Mouse (Mus musculus) forebrain, embryonic 12.5 days (tissue): Measurements from ENCODE around the gene Samd14. TPM values are rescaled to one million over a fixed set of nuclear protein-coding genes. Genes with fewer than 3 reads are reported as not detected.
"Not testable (repeated sequence)": the region's sequence is repeated elsewhere in the genome, so short reads cannot be mapped to it uniquely, and the experiment has no call there.

Source experiments
- ATAC-seq: fragments of 200-750 bp; cut with Nextera tagmentation; 2 replicates; pipeline ENCODE4 v1.8.0; 2017; ENCODE audit warnings: moderate TSS enrichment; ENCODE audit not compliant: low FRiP score
- H3K27ac ChIP-seq: fragments of 300-500 bp; sonication (generic); 2 replicates; pipeline ENCODE4 v1.5.1; 2016; ENCODE audit warnings: mild to moderate bottlenecking
- H3K27me3 ChIP-seq: fragments of 300-500 bp; sonication (generic); 2 replicates; pipeline ENCODE4 v1.6.1; 2016; ENCODE audit warnings: mild to moderate bottlenecking
- H3K36me3 ChIP-seq: fragments of 300-500 bp; sonication (generic); replicated peaks from 2 replicates; pipeline ENCODE4 v1.6.1; 2016; ENCODE audit warnings: mild to moderate bottlenecking
- H3K4me1 ChIP-seq: fragments of 300-500 bp; sonication (generic); 2 replicates; pipeline ENCODE4 v1.6.1; 2016
- H3K4me2 ChIP-seq: fragments of 300-500 bp; sonication (generic); 2 replicates; pipeline ENCODE4 v1.6.1; 2016; ENCODE audit warnings: mild to moderate bottlenecking, moderate library complexity
- H3K4me3 ChIP-seq: fragments of 300-500 bp; sonication (generic); replicated peaks from 2 replicates; pipeline ENCODE4 v1.5.1; 2016; ENCODE audit warnings: mild to moderate bottlenecking
- H3K9ac ChIP-seq: fragments of 300-500 bp; sonication (generic); 2 replicates; pipeline ENCODE4 v1.6.1; 2016; ENCODE audit warnings: mild to moderate bottlenecking
- H3K9me3 ChIP-seq: fragments of 300-500 bp; sonication (generic); 2 replicates; pipeline ENCODE4 v1.6.1; 2016
- WGBS: fragments of 180-500 bp; shearing (Covaris S2); methylation state at CpG from one replicate; pipeline ENCODE4 v1.1.7; 2016; 5-methylcytosine and 5-hydroxymethylcytosine counted together
- polyA plus RNA-seq: library from polyadenylated mRNA; unstranded; fragments of >200 nt; fragmentation: Nextera tagmentation; extraction: Ambion mirVana; gene quantifications from 2 replicates; pipeline ENCODE4 v1.2.1, GENCODE M21; 2016

The Samd14 gene
- polyA plus RNA-seq, 1 experiment from 2014 or later = 80.5 TPM

DNA sequence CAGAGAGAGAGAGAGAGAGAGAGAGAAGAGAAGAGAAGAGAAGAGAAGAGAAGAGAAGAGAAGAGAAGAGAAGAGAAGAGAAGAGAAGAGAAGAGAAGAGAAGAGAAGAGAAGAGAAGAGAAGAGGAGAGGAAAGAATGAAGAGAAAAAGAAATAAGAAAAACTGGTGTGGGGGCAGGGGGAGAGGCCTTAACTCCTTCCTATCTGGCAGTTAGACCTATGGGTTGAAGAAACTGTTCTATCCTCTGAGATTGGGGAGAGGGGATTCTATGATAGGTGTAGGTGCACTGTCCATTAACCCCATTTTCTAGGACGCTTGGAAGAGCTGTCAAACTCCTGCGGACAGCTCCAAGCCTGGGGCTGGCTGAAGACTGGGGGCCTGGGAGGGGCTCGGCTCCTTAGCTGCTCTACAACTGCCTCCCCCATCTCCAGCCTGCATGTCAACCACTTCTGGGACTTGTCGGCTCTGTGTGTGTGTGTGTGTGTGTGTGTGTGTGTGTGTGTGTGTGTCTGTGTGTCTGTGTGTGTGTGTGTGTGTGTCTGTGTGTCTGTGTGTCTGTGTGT is 1.2 kb downstream of the Samd14 start:
- not testable (repeated sequence) for ATAC-seq
- 12% methylated on average over 3 of the region's 4 CpGs for WGBS

DNA sequence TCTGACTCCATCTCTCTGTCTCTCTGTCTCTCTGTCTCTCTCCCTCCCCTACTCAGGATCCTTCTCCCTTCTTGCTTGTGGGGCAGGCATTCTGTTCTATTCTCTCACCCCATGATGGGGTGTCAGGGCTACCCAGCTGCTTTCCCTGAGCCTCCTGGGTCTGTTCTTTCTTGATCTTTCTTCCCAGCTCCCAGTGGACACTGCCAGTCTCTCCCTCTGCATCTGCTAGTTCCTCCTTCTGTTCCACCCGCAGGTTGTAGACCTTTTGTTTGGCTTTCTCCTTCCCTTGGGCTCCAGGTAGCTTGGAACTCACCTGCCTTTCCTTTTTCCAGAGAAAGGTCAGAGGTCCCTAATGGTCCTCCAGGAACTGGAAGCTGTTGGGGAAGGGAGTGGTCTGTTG is 1.7 kb downstream of the Samd14 start:
- no peak for ATAC-seq
- Histone ChIP-seq H3K9me3 (no peaks in the 10 kb centered on the region), H3K27ac (peak overlapping the region; percentile 51), H3K4me3 (peak overlapping the region; percentile 82), H3K4me1 (peaks cover 75% of the 10 kb centered on the region), H3K9ac (peak overlapping the region; percentile 99), H3K4me2 (peak overlapping the region; percentile 68), H3K27me3 (no peaks in the 10 kb centered on the region), H3K36me3 (peaks cover 28% of the 10 kb centered on the region)
- WGBS = 47% methylated on average over 1 of the region's 1 CpGs

More for the DNA sequence above, 1.2 kb downstream of the Samd14 start:
- peak overlapping the region; percentile 82 for H3K4me3 ChIP-seq
- peaks cover 78% of the 10 kb centered on the region for H3K4me1 ChIP-seq
- peaks cover 24% of the 10 kb centered on the region for H3K36me3 ChIP-seq
- peak overlapping the region; percentile 68 for H3K4me2 ChIP-seq
- not testable (repeated sequence) for H3K27me3 ChIP-seq, H3K9me3 ChIP-seq
- H3K9ac ChIP-seq = peak overlapping the region; percentile 99
- H3K27ac ChIP-seq = peak overlapping the region; percentile 98; the same call in 1 of the 2 replicates

DNA sequence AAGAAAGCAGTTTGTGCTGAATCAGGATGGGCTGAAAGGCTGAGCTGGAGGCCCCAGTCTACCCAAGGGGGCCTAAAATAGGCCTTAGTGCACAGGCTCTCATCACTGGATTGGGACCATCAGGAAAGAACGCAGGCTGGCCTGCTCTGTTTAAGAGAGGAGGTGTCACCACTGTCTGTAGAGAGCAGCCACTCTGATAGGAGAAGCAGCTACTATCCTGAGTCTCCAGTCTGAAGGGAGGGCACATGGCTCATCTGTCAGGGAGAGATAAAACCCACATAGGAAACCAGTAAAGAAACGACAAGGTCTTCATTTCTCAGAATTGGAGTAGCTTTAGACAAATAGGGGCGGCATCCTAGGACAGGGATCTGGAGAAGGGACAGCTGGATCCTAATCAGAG is 2.4 kb downstream of the Samd14 start:
- H3K9ac ChIP-seq = peak overlapping the region; percentile 99
- 67% methylated on average over 3 of the region's 3 CpGs for WGBS
- ATAC-seq = no peak
- peak overlapping the region; percentile 82 for H3K4me3 ChIP-seq
- peaks cover 71% of the 10 kb centered on the region for H3K4me1 ChIP-seq
- H3K27ac ChIP-seq = peak overlapping the region; percentile 51
- H3K27me3 ChIP-seq = no peaks in the 10 kb centered on the region
- H3K4me2 ChIP-seq = peak overlapping the region; percentile 68
- peaks cover 35% of the 10 kb centered on the region for H3K36me3 ChIP-seq
- H3K9me3 ChIP-seq = no peaks in the 10 kb centered on the region

DNA sequence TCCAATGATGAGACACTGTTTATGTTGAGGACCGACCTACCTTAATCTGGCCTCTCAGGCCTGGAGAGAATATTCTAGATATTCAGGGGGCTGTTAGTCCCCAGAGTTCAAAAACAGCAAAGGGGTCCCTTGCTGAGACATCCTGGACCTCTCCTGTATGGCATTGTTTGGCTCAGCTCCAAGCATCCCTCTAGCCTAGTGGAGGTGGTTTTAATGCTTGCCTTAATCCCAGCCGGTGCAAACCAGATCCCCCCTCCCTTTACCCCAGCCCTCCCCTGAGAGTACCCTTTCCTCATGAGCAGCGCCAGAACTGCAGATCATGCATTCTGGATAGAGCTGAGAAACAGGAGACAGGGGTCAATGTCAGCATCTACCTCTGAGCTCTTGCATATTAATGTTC is 2.8 kb downstream of the Samd14 start:
- Histone ChIP-seq H3K4me2 (peak overlapping the region; percentile 68), H3K4me3 (peak overlapping the region; percentile 82), H3K9ac (peak overlapping the region; percentile 99; the same call in 1 of the 2 replicates), H3K27ac (peak overlapping the region; percentile 51), H3K9me3 (no peaks in the 10 kb centered on the region), H3K27me3 (no peaks in the 10 kb centered on the region), H3K4me1 (peaks cover 67% of the 10 kb centered on the region), H3K36me3 (peaks cover 39% of the 10 kb centered on the region)
- 32% methylated on average over 3 of the region's 3 CpGs for WGBS
- ATAC-seq = no peak

DNA sequence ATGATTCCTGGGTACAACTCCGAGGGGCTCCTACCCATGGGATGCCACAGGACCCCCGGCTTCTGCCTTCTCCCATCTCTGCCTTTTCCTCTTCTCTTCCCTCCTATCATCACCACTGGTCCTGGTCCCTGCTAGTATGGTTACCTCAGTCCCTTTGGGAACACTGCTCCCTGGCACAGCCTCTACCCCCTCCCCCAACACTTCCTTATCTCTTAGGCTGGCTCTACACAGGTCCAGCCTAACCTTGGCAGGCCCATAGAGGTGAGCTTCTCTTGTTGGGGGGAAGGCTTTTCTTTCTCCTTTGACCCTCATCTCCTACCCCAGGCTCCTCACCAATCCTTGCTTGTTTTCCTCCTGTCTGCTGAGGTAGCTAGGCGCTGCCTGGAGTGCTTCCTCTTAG is 5.8 kb downstream of the Samd14 start:
- Histone ChIP-seq H3K27ac (no peak overlapping the region), H3K36me3 (peaks cover 67% of the 10 kb centered on the region), H3K9me3 (no peaks in the 10 kb centered on the region), H3K4me2 (no peak overlapping the region), H3K4me1 (peaks cover 46% of the 10 kb centered on the region), H3K9ac (no peak overlapping the region), H3K27me3 (no peaks in the 10 kb centered on the region), H3K4me3 (no peak overlapping the region)
- WGBS = 76% methylated on average over 3 of the region's 3 CpGs
- ATAC-seq = no peak

DNA sequence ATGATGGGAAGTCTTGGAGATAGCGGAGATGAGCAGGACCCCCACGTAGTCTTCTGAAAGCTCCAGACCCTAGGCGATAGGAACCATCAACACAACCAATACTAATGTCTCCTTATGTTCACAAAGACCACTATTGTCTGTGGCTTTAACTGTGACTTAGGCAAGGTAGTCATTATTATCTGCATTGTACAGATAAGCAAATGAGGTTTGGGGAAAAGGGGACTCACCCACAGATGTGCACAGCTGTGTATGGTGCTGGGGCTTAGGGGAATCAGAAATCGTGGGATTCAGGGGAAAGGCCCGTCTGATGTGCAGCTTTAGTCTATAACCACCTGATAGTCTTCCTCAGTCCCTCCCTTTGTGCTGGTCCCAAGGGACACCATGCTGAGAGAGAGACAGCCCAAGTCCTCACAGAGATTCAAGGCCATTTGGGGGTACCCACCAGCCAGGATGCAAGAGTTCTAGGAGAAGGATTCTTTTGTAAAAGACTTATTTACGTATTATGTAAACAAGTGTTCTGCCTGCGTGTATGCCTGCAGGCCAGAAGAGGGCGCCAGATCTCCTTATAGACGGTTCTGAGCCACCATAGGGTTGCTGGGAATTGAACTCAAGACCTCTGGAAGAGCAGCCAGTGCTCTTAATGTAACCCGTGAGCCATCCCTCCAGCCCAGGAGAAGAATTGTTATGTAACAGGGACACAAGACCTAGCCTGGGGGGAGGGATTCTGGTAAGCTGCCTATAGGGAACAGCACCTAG is 12.7 kb downstream of the Samd14 start:
- H3K9me3 ChIP-seq = no peaks in the 10 kb centered on the region
- H3K9ac ChIP-seq = no peak overlapping the region
- H3K36me3 ChIP-seq = peaks cover 89% of the 10 kb centered on the region
- WGBS = 84% methylated on average over 10 of the region's 10 CpGs
- no peak overlapping the region for H3K27ac ChIP-seq
- H3K4me3 ChIP-seq = no peak overlapping the region
- H3K27me3 ChIP-seq = no peaks in the 10 kb centered on the region
- no peak for ATAC-seq
- H3K4me2 ChIP-seq = no peak overlapping the region
- H3K4me1 ChIP-seq = no peaks in the 10 kb centered on the region

DNA sequence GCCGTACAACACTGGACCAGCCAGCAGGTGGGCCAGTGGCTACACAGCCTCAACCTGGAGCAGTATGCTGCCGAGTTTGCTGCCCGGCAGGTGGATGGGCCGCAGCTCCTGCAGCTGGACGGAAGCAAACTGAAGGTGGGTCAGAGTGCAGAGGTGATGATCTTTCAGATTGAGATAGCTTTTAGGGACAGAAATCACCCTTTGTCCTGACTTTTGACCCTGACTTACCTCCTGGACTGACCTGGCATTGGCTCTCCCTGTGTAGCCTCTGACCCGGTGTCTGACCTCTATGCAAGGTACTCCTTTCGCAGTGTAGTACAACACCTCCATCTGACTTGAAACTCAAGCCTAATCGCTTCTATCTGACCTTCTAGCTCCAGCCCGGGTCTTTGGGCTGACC is 13.8 kb downstream of the Samd14 start:
- H3K4me1 ChIP-seq = peaks cover 8% of the 10 kb centered on the region
- no peak overlapping the region for H3K27ac ChIP-seq
- H3K9ac ChIP-seq = no peak overlapping the region
- H3K36me3 ChIP-seq = peaks cover 80% of the 10 kb centered on the region
- 0 out of 2 replicates have a peak, but pooled peaks cover 3% of the 10 kb centered on the region for H3K27me3 ChIP-seq
- no peak overlapping the region for H3K4me2 ChIP-seq
- H3K9me3 ChIP-seq = no peaks in the 10 kb centered on the region
- no peak overlapping the region for H3K4me3 ChIP-seq
- 96% methylated on average over 9 of the region's 9 CpGs for WGBS
- no peak for ATAC-seq

DNA sequence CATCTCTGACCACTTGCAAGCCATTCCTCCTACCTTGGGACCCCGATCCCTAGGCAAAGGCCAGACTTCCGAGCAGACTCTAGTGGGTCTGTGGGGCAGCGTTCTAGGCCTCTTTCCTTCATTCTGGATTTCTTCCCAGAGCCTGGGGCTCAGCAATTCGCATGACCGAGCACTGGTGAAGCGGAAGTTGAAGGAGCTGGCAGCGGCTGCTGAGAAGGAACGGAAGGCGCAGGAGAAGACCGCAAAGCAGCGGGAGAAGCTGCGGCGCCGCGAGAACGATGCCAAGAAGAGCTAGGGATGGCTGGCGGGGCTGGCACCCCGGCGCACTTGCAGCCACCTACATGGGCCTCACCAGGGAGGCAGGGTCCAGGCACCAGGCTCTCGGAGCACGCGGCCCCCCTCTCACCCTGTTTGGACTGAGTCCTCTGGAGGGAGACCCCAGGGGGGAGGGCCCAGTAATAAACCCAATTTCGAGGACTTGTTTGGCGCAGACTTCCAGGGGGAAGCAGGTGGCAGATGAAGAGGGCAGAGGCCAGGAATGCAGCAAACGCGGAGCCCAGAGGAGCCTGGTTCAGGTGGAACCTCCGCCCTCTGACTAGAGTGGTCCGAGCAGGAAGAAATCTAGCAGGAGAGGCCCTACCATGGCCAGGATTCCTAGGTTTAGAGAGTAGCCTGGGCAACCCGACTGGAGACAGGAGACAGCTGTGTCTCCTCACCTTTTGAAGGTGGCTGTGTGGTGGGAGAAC is 14.9 kb downstream of the Samd14 start:
- no peak overlapping the region for H3K4me2 ChIP-seq
- H3K4me1 ChIP-seq = peaks cover 9% of the 10 kb centered on the region
- H3K9me3 ChIP-seq = no peaks in the 10 kb centered on the region
- 0 out of 2 replicates have a peak, but pooled peaks cover 3% of the 10 kb centered on the region for H3K27me3 ChIP-seq
- ATAC-seq = no peak
- H3K4me3 ChIP-seq = no peak overlapping the region
- peaks cover 69% of the 10 kb centered on the region for H3K36me3 ChIP-seq
- H3K27ac ChIP-seq = peak overlapping the region; percentile 27
- no peak overlapping the region for H3K9ac ChIP-seq
- 64% methylated on average over 29 of the region's 29 CpGs for WGBS

DNA sequence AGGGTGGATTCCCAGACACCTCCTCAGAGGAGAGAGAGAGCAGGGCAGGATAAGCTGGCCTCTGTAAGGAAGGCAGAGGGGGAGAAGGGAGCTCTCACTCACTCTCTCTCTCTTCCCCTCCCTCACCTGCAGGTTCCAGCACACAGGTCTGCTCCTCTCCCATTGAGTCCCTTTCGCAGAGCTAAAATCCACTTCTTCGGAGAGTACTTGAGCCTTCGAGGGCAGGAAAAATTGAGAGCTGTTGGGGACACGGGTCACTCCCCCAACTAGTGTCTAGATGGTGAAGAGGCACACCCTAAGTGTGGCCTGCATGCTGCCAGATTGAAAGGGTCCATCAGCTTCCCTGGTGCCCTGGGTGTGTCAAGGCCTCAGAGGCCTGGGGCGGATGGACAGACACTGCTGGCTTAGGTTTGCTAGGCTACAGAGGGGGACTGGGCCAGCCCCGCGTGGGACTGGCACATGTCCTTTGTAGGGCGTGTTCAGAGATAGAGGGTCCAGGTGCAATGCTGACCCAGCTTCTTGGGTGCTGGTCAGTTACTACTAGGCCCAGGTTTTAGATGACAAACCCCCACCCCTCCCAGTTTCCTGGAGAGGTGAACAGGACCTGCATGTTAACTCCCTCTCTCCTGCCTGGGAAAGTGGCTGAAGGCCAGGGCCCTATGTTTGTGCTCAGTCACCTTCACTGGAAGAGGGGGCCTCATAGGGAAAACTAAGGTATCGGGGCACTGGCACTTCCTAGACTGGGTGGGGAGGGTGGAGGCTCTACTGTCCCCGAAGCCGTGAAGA is 15.7 kb downstream of the Samd14 start:
- H3K4me2 ChIP-seq = no peak overlapping the region
- H3K4me1 ChIP-seq = peaks cover 9% of the 10 kb centered on the region
- no peak overlapping the region for H3K9ac ChIP-seq
- 93% methylated on average over 11 of the region's 11 CpGs for WGBS
- H3K27me3 ChIP-seq = 0 out of 2 replicates have a peak, but pooled peaks cover 3% of the 10 kb centered on the region
- H3K4me3 ChIP-seq = no peak overlapping the region
- H3K36me3 ChIP-seq = peaks cover 61% of the 10 kb centered on the region
- H3K27ac ChIP-seq = no peak overlapping the region
- no peak for ATAC-seq
- H3K9me3 ChIP-seq = no peaks in the 10 kb centered on the region

DNA sequence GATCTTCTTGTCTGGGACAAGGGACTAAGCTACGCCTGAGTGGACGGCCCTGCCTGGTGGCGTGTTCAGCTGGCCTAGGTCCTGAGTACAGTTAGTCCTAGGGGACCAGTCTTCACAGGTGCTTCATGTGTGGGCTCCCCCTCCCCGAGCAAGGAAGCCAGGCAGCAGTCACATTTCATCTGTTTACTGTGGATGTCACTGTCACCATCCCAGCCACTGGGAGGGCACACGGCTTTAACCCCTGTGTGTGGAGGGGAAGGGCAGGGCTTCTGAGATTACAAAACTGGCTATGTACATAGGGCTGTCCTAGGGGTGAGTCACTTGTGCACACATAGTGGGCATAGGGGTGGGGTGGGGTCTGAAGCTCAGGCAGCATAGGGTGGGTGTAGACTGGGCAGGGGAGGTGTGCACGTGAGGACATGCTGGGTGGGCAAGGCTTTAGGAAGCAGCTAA is 16.4 kb downstream of the Samd14 start:
- H3K4me2 ChIP-seq = no peak overlapping the region
- H3K27ac ChIP-seq = no peak overlapping the region
- H3K27me3 ChIP-seq = 0 out of 2 replicates have a peak, but pooled peaks cover 3% of the 10 kb centered on the region
- WGBS = 72% methylated on average over 6 of the region's 6 CpGs
- peaks cover 54% of the 10 kb centered on the region for H3K36me3 ChIP-seq
- no peak overlapping the region for H3K9ac ChIP-seq
- no peak for ATAC-seq
- H3K4me1 ChIP-seq = peaks cover 9% of the 10 kb centered on the region
- H3K9me3 ChIP-seq = no peaks in the 10 kb centered on the region
- no peak overlapping the region for H3K4me3 ChIP-seq

DNA sequence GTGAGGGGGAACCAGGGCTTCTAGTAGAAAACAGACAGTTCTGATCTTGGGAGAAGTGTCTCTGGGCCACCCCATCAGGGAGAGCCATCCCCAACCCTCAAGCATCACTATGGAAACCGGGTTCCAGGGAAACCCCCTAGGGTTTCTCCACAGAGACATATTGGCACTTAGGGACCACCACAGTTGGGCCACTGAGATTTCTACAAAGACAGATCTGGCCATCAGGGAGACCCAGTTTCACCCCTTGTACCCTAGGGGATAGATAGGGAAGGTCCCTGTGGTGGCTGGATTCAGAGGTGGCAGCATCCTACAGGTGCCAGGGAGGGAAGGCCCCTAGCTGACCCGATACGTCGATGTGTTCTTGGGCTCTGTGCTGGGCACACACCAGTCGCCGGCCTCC is 17.2 kb downstream of the Samd14 start:
- no peak for ATAC-seq
- Histone ChIP-seq H3K9me3 (no peaks in the 10 kb centered on the region), H3K27me3 (0 out of 2 replicates have a peak, but pooled peaks cover 3% of the 10 kb centered on the region), H3K4me1 (peaks cover 9% of the 10 kb centered on the region), H3K4me3 (no peak overlapping the region), H3K36me3 (peaks cover 46% of the 10 kb centered on the region), H3K9ac (no peak overlapping the region), H3K27ac (0 out of 2 replicates have a peak overlapping the region, but pooled peaks have one; percentile 2), H3K4me2 (no peak overlapping the region)
- 92% methylated on average over 6 of the region's 6 CpGs for WGBS
